Mouse (Mus musculus): Measurements from ENCODE around the gene Slc16a8. TPM values are rescaled to one million over a fixed set of nuclear protein-coding genes. Genes with fewer than 3 reads are reported as not detected.

Slc16a8 gene
- total and polyA plus RNA-seq, 3 experiments, result 0.16 to 0.57 (median 0.39) TPM

DNA sequence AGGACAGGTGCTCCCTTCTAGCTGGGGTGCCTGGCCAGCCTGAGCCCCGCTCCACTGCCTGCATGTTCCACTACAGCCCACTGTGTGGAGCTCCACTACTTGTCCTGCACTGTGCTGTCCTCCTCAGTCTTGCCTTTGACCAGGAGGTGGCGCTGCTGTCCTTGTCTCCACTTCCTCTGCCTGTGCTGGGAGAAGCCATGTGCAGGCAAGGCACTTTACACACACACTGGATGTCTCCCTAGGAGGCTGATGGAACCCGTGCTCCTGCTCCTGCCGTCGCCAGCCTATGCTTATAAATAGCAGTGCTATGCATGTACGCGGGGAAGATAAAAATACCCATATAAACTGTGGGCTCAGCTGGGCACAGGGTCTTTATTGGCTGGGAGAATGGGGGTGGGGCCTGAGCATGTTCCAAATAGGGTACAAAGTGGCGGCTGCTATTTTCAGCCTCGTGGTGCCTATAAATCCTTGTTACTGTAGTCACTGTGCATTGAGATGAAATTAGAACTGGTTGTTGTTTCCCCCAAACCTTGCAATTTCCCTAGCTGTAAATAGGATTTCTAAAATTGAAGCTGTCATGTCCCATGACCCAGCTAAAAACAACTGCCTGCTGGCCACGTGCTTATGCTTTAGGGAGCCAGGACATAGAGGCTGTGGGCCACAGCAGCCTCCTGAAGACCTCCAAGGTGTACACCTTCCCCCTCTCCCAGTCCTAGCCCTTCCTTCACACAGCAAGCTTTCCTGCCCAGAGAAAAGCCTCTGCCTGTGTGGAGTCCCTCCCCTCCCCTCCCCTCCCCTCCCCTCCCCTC lies 11.1 kb downstream of the Slc16a8 start:
- intact Hi-C loops (cut with DNase I), result loop anchor here (1.0 to 10.0 kb wide), 4 partner anchors 84 to 361 kb away; partner anchors contain the start of genes Dmc1, Maff and Pla2g6
- Histone ChIP-seq H3K36me3 (ENCODE audit: control insufficient read depth, insufficient read depth, low read length) (no peaks in the 10 kb centered on the region), H3K79me2 (replicated peaks; ENCODE audit: control insufficient read depth, insufficient read depth, low read length) (no peaks in the 10 kb centered on the region), H3K27ac (peak overlapping the region; percentile 81), H3K9ac (ENCODE audit: low read depth, low read length) (no peak overlapping the region), H3K4me3 (no peak overlapping the region), H3K4me1 (ENCODE audit: control insufficient read depth, insufficient read depth, low read length) (peaks cover 2% of the 10 kb centered on the region), H3K27me3 (ENCODE audit: control insufficient read depth, insufficient read depth, low read length) (no peaks in the 10 kb centered on the region)
- 8% methylated on average over 10 of the region's 10 CpGs for WGBS
- peak; percentile 92 to 94 for DNase-seq
- TF ChIP-seq EP300 (IDR thresholded peaks at IDR 0.05; ENCODE audit: insufficient read depth, low read depth, low read length), result peak; percentile 100
- peak; percentile 47; the same call in 1 of the 2 replicates for TF ChIP-seq POLR2A (IDR thresholded peaks at IDR 0.05; ENCODE audit: insufficient read depth, low read depth, low read length)
- no peak for TF ChIP-seq CTCF (IDR thresholded peaks at IDR 0.05)

- H3K4me1 ChIP-seq (ENCODE audit: control insufficient read depth, insufficient read depth, low read length), result peaks cover 2% of the 10 kb centered on the region
- H3K36me3 ChIP-seq (ENCODE audit: control insufficient read depth, insufficient read depth, low read length), result no peaks in the 10 kb centered on the region
- intact Hi-C loops (cut with DNase I), result loop anchor here (1.0 to 10.0 kb wide), 4 partner anchors 85 to 362 kb away; partner anchors contain the start of genes Dmc1, Maff and Pla2g6
- H3K79me2 ChIP-seq (replicated peaks; ENCODE audit: control insufficient read depth, insufficient read depth, low read length), result no peaks in the 10 kb centered on the region
- 49% methylated on average over 13 of the region's 13 CpGs for WGBS
- no peak overlapping the region for H3K9ac ChIP-seq (ENCODE audit: low read depth, low read length)
- H3K4me3 ChIP-seq, result no peak overlapping the region
- H3K27me3 ChIP-seq (ENCODE audit: control insufficient read depth, insufficient read depth, low read length), result no peaks in the 10 kb centered on the region
- H3K27ac ChIP-seq, result peak overlapping the region; percentile 81
- peak in 1 of 2 experiments; percentile 27 for DNase-seq
- TF ChIP-seq POLR2A (IDR thresholded peaks at IDR 0.05; ENCODE audit: insufficient read depth, low read depth, low read length), result no peak
- TF ChIP-seq EP300 (IDR thresholded peaks at IDR 0.05; ENCODE audit: insufficient read depth, low read depth, low read length), result no peak
- TF ChIP-seq CTCF (IDR thresholded peaks at IDR 0.05), result no peak
Measured at GRCm38 (mm10) chr15:79242574-79243233, 11.9 kb downstream of the Slc16a8 start.

DNA sequence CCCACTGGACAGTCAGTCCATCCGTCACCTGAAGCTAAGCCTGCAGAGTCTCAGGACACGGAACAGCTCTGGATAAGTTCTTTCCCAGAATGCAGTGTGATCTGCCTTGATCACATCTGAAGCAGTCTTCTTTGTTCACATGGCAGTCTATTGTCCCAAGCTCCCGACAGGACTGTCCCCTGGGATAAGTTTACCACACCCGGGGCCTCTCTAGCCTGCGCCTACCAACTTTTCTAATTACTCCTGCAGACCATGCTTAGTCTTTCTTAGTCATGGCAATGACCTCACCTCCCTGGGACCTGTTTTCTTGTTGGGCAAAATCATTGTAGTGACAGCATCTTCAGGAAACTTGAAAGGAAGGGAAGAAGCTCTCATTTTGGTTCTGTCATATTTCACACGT lies 16.5 kb downstream of the Slc16a8 start:
- Histone ChIP-seq H3K4me1 (ENCODE audit: control insufficient read depth, insufficient read depth, low read length) (no peaks in the 10 kb centered on the region; the same call in 1 of the 2 replicates), H3K4me3 (no peak overlapping the region), H3K36me3 (ENCODE audit: control insufficient read depth, insufficient read depth, low read length) (no peaks in the 10 kb centered on the region), H3K79me2 (replicated peaks; ENCODE audit: control insufficient read depth, insufficient read depth, low read length) (no peaks in the 10 kb centered on the region), H3K9ac (ENCODE audit: low read depth, low read length) (no peak overlapping the region), H3K27ac (no peak overlapping the region), H3K27me3 (ENCODE audit: control insufficient read depth, insufficient read depth, low read length) (no peaks in the 10 kb centered on the region)
- intact Hi-C loops (cut with DNase I), result no loop called here
- 52% methylated on average over 6 of the region's 6 CpGs for WGBS
- TF ChIP-seq EP300 (IDR thresholded peaks at IDR 0.05; ENCODE audit: insufficient read depth, low read depth, low read length) (no peak), POLR2A (IDR thresholded peaks at IDR 0.05; ENCODE audit: insufficient read depth, low read depth, low read length) (no peak), CTCF (IDR thresholded peaks at IDR 0.05) (no peak)
- DNase-seq, result no peak

- TF ChIP-seq EP300 (IDR thresholded peaks at IDR 0.05; ENCODE audit: insufficient read depth, low read depth, low read length) (no peak), POLR2A (IDR thresholded peaks at IDR 0.05; ENCODE audit: insufficient read depth, low read depth, low read length) (no peak), CTCF (IDR thresholded peaks at IDR 0.05) (no peak)
- no peak for DNase-seq
- WGBS, result 60% methylated on average over 9 of the region's 9 CpGs
- H3K4me3 ChIP-seq, result no peak overlapping the region
- H3K79me2 ChIP-seq (replicated peaks; ENCODE audit: control insufficient read depth, insufficient read depth, low read length), result no peaks in the 10 kb centered on the region
- intact Hi-C loops (cut with DNase I), result no loop called here
- no peaks in the 10 kb centered on the region for H3K36me3 ChIP-seq (ENCODE audit: control insufficient read depth, insufficient read depth, low read length)
- no peaks in the 10 kb centered on the region for H3K27me3 ChIP-seq (ENCODE audit: control insufficient read depth, insufficient read depth, low read length)
- no peak overlapping the region for H3K27ac ChIP-seq
- no peaks in the 10 kb centered on the region for H3K4me1 ChIP-seq (ENCODE audit: control insufficient read depth, insufficient read depth, low read length)
- no peak overlapping the region for H3K9ac ChIP-seq (ENCODE audit: low read depth, low read length)
Measured at GRCm38 (mm10) chr15:79235268-79235667, 19.3 kb downstream of the Slc16a8 start.

- 0 out of 2 replicates have a peak, but pooled peaks cover 1% of the 10 kb centered on the region for H3K4me1 ChIP-seq (ENCODE audit: control insufficient read depth, insufficient read depth, low read length)
- peak; percentile 91 to 93 for DNase-seq
- no peaks in the 10 kb centered on the region for H3K36me3 ChIP-seq (ENCODE audit: control insufficient read depth, insufficient read depth, low read length)
- 2% methylated on average over 51 of the region's 51 CpGs for WGBS
- H3K79me2 ChIP-seq (replicated peaks; ENCODE audit: control insufficient read depth, insufficient read depth, low read length), result no peaks in the 10 kb centered on the region
- no peaks in the 10 kb centered on the region for H3K27me3 ChIP-seq (ENCODE audit: control insufficient read depth, insufficient read depth, low read length)
- intact Hi-C loops (cut with DNase I), result no loop called here
- TF ChIP-seq EP300 (IDR thresholded peaks at IDR 0.05; ENCODE audit: insufficient read depth, low read depth, low read length) (peak; percentile 26; the same call in 1 of the 2 replicates), POLR2A (IDR thresholded peaks at IDR 0.05; ENCODE audit: insufficient read depth, low read depth, low read length) (peak; percentile 71), CTCF (IDR thresholded peaks at IDR 0.05) (peak; percentile 32)
- peak within 1 kb of the TSS; percentile 91 for H3K27ac ChIP-seq
- peak within 1 kb of the TSS; percentile 69 for H3K9ac ChIP-seq (ENCODE audit: low read depth, low read length)
- H3K4me3 ChIP-seq, result peak within 1 kb of the TSS; percentile 95
Measured at GRCm38 (mm10) chr15:79229058-79229821, 25.3 kb downstream of the Slc16a8 start, which contains the start of the genes Pick1 and Gm49486. Gene Pick1, plus strand, starts transcription at chr15:79229173. Gene Gm49486, plus strand, starts transcription at chr15:79229391.

Data from heart, adult 2 months (tissue).